Mouse (Mus musculus): ENCODE measurements around the gene Gm20869. TPM values are rescaled to one million over a fixed set of nuclear protein-coding genes. Genes with fewer than 3 reads are reported as not detected.
"Not testable (repeated sequence)": the region's sequence is repeated elsewhere in the genome, so short reads cannot be mapped to it uniquely, and the experiment has no call there.

Gene Gm20869
- not detected for total RNA-seq (2021)
- long read RNA-seq, experiment 1, result 0 reads
- long read RNA-seq, experiment 2, result 0 reads

DNA sequence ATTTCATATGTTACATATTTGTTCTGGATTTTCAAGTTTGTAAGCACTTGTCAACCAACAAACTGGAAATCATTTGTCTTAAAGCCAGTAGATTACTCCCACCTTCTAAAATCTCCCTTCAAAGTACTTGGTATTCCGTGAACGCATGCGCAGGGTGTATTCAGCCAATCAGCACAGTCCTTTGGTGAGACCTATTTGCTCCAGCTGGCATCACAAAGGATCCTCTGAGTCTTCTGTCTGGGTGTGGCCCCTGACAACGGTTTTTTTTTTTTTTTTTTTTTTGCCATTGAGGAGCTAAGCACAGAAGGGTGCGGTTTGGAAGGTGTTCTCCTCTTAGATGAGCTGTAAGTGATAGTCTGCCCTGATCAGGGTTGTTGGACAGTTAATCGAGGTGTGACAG, at the start of gene Gm20869:
Gm20869 (plus strand) TSS at position 301 of the 400 bp plus-strand sequence.
- DNase-seq, result not testable (repeated sequence)

Other genes starting within 250 kb of the Gm20869 start
- gene Gm20870, start 222.6 kb downstream of the Gm20869 start, total RNA-seq (2021), result not detected

Data from gastrocnemius, postnatal 25 days (tissue).